ENCODE assay signal across 9 mouse cellular contexts in the genomic region with DNA sequence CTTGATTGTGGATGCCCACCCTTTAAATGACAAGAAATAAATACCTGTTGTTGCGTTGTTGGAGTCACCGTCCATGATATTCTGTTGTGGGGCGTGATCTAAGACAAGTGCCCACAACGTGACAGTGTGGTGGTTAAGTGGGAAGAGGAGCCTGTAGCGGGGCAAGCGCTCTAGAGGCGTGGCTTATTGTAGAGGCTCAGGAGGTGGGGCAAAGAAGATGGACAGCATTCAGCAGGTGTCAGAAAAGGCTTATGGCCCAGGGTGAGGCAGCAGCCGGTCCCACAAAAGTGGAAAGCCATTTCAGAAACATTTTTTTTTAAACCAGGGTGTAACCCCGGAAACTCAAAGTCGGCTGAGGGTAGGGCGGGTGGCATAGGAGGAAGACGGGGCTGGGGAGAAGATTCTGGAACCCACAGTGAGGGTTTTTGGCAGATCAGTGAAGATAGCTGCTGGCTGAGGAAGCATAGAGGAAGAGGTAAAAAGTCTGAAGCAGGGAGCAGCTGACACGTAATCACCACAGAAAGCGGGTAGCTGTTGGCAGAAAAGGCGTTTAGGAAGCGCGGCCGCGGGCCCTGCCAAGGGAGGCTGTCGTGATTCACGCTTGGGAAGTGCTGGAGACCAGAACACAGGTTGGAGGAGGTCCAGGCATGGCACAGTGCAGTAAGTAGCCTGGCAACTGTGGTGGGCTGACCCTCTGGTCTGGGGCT. TPM values are rescaled to one million over a fixed set of nuclear protein-coding genes. Genes with fewer than 3 reads are reported as not detected.
DNase-seq lines count a peak whose midpoint lies in the region; TF ChIP-seq lines count a peak whose summit lies in the region.
"Had no signal": no experiment of that assay in that cellular context is flagged by ENCODE, and none has a peak within 500 bp of the region (broad histone marks: within the 10 kb centered on the region; RNA-seq: fewer than 3 reads in every experiment).

No protein-coding gene starts in this region.

- DNase-seq in adrenal gland, postnatal 10 days, result peak; percentile 23
- no peak for DNase-seq in adrenal gland, adult 18-20 months (ENCODE audit: low spot score in 2 of 2)
- DNase-seq in spleen, adult 18-20 months, result peak; percentile 32 to 37
- no peak for DNase-seq in spleen, postnatal 14 days (ENCODE audit: low spot score in 2 of 2)
- peak; percentile 78 to 85 for DNase-seq in frontal cortex, postnatal 36 days (ENCODE audit: low spot score in 2 of 2)
- DNase-seq in layer of hippocampus, adult 2 months (ENCODE audit: low spot score in 2 of 2), result peak; percentile 50 to 69
- DNase-seq in embryo, embryonic 10 days (ENCODE audit: low spot score), result no peak

- TF ChIP-seq CTCF in layer of hippocampus, adult 2 months (conservative IDR thresholded peaks at IDR 0.05), result no peak

- H3K79me2 ChIP-seq in myocyte (ENCODE audit: control insufficient read depth, insufficient read depth), result no peaks in the 10 kb centered on the region

- no peak overlapping the region for H3ac ChIP-seq in myocyte (ENCODE audit: control insufficient read depth, insufficient read length)

- TF ChIP-seq POLR2A in myocyte (IDR thresholded peaks at IDR 0.05; ENCODE audit: insufficient read length, low read depth), result no peak

- no peaks in the 10 kb centered on the region for H3K27me3 ChIP-seq in myocyte (ENCODE audit: control insufficient read depth, insufficient read depth, insufficient read length)

- H3K36me3 ChIP-seq in myocyte (ENCODE audit: control insufficient read depth, insufficient read depth), result no peaks in the 10 kb centered on the region

- peak overlapping the region; percentile 46; the same call in 1 of the 2 replicates for H3K27ac ChIP-seq in layer of hippocampus, adult 2 months

- H3K4me3 ChIP-seq in layer of hippocampus, adult 2 months, result peak overlapping the region; percentile 15; the same call in 1 of the 2 replicates
- H3K4me3 ChIP-seq in myocyte, result peak overlapping the region; percentile 8

- peak overlapping the region; percentile 80 for H3K4me2 ChIP-seq in myocyte (ENCODE audit: low read depth)

TF ChIP-seq in myocyte, 11 proteins besides CTCF, POLR2A, EP300 and RAD21:
- TF ChIP-seq E2F4 (IDR thresholded peaks at IDR 0.05; ENCODE audit: insufficient read depth), result no peak
- no peak for TF ChIP-seq USF1 (IDR thresholded peaks at IDR 0.05; ENCODE audit: low read depth)
- TF ChIP-seq MYOD1 (IDR thresholded peaks at IDR 0.05; ENCODE audit: control insufficient read depth in 1 of 3, insufficient read length in 2 of 3, low read depth in 2 of 3), result peak in 2 of 3 experiments; percentile 35 to 71
- no peak for TF ChIP-seq CEBPB (IDR thresholded peaks at IDR 0.05; ENCODE audit: insufficient read depth, poor library complexity, severe bottlenecking)
- no peak for TF ChIP-seq POLR2AphosphoS2 (IDR thresholded peaks at IDR 0.05; ENCODE audit: insufficient read length, low read depth)
- no peak for TF ChIP-seq TCF3 (IDR thresholded peaks at IDR 0.05; ENCODE audit: insufficient read length, low read depth)
- peak in 1 of 3 experiments; percentile 40 for TF ChIP-seq MYOG (IDR thresholded peaks at IDR 0.05; ENCODE audit: control insufficient read depth in 1 of 3, insufficient read depth in 1 of 3, insufficient read length in 2 of 3, low read depth in 2 of 3)
- no peak for TF ChIP-seq SRF (IDR thresholded peaks at IDR 0.05; ENCODE audit: control insufficient read depth, insufficient read length, low read depth)

RNA-seq across cellular contexts. Expression of a gene that starts 12.6 kb away (rescaled TPM):
- 10 to 100 TPM; 15.8 to 18.8 TPM for total RNA-seq in adrenal gland, postnatal 10 days (2021)
- 10 to 100 TPM; 15.8 to 29.3 TPM for total RNA-seq in adrenal gland, adult 18-20 months (2021)
- 10 to 100 TPM; 14.1 to 21.0 TPM for total RNA-seq in layer of hippocampus, adult 2 months (2021)
- polyA plus RNA-seq in myocyte (2012; fragmentation: generic; extraction: Trizol), result 0.13 TPM

RNA-seq across cellular contexts. Expression of a gene that starts 33.9 kb away (rescaled TPM):
- 1 to 10 TPM; 2.3 to 5.1 TPM for total RNA-seq in adrenal gland, postnatal 10 days (2021)
- under 1 TPM; 0.56 to 0.80 TPM for total RNA-seq in adrenal gland, adult 18-20 months (2021)
- total RNA-seq in layer of hippocampus, adult 2 months (2021), result 100 to 1,000 TPM; 100 to 105 TPM
- 5.2 TPM for polyA plus RNA-seq in myocyte (2012; fragmentation: generic; extraction: Trizol)
- total RNA-seq: CH12.LX had no signal

Comparison
In these comparisons a context has a peak if more than half of its experiments do, and no peak if none do; other contexts are left out.
1. DNase-seq: peak in adrenal gland, postnatal 10 days (single experiment), spleen, adult 18-20 months (2 of 2), frontal cortex, postnatal 36 days (2 of 2) and layer of hippocampus, adult 2 months (2 of 2); none in adrenal gland, adult 18-20 months (0 of 2), spleen, postnatal 14 days (0 of 2) and embryo, embryonic 10 days (single experiment).
2. RNA of a gene that starts 33.9 kb away (total RNA-seq): 100 to 105 TPM in layer of hippocampus, adult 2 months; 2.3 to 5.1 TPM in adrenal gland, postnatal 10 days and 0.56 to 0.80 TPM in adrenal gland, adult 18-20 months; every median in the first group is over 10 times any median in the second.